Mouse (Mus musculus) ovary, postnatal 10 days (tissue): ENCODE measurements around the gene Usp53.

Source experiments
- DNase-seq: peaks from one replicate; pipeline ENCODE4 v3.0.0; 2022; ENCODE audit warnings: low spot score

The Usp53 gene

DNA sequence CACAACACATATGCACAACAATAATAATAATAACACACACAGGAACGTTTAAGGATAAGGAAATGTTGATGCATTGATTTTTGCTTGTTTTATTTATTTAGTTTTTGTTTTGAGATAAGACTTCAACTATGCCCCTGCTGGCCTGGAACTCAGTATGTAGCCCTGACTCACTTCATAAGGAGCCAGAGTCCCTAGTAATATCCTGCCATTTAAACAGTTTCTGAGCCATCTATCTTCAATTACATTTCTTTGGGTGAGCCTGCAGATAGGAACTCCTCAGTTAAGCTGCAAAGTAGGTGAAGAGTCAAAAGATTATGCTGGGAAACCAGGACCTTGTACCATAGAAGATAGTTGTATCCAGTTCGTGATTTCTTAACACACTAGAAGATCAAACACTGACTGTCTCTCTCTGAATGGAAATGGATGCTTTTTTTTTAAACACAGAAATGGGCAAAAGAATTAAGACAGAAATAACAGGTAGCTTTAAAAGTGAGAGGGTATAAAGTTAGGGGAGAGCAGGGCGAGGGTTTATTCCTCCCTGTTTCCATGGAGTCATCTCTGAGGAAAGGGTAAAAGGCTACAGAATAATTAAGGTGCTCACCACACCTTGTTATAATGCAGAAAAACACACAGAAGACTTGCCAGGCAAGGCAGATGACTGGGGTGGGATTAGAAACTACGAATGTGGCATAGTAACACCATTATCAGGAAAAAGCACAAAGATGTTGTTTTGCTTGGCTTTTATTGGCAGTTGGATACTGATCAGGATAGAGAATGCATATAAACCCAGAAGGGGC lies 96.6 kb downstream of the Usp53 start:
- DNase-seq, result no peak
